Mouse (Mus musculus) adrenal gland, adult (tissue): Measurements from ENCODE around the gene Plppr3.

Experiments used
- DNase-seq, 2 experiments: peaks; one replicate each; pipeline ENCODE4 v3.0.0; 2022 to 2023; ENCODE audit warnings: low spot score in 1 of 2; ENCODE audit not compliant: inconsistent age in 2 of 2

Gene Plppr3

GRCm38 (mm10) chr10:79906712-79907111, 32.3 kb upstream of the Plppr3 start:
- DNase-seq, result no peak

GRCm38 (mm10) chr10:79900951-79901410, 26.5 kb upstream of the Plppr3 start:
- DNase-seq, result no peak

- no peak for DNase-seq
Measured at GRCm38 (mm10) chr10:79897316-79898245, 23.1 kb upstream of the Plppr3 start.

- no peak for DNase-seq
Measured at GRCm38 (mm10) chr10:79896814-79897213, 22.4 kb upstream of the Plppr3 start.

GRCm38 (mm10) chr10:79896306-79896705, 21.9 kb upstream of the Plppr3 start:
- DNase-seq, result no peak

- DNase-seq, result peak; percentile 78 to 93
Measured at GRCm38 (mm10) chr10:79892451-79893118, 18.2 kb upstream of the Plppr3 start.

- DNase-seq, result no peak
Measured at GRCm38 (mm10) chr10:79890670-79891069, 16.2 kb upstream of the Plppr3 start, which contains the start of gene Cfd. Gene Cfd (plus strand): TSS chr10:79890853.

- peak in 1 of 2 experiments; percentile 90 for DNase-seq
Measured at GRCm38 (mm10) chr10:79889386-79889785, 15.0 kb upstream of the Plppr3 start.

- DNase-seq, result no peak
Measured at GRCm38 (mm10) chr10:79886611-79887010, 12.2 kb upstream of the Plppr3 start.

- no peak for DNase-seq
Measured at GRCm38 (mm10) chr10:79886054-79886453, 11.6 kb upstream of the Plppr3 start, which contains the start of gene Elane. Gene Elane (plus strand): TSS chr10:79886247.

GRCm38 (mm10) chr10:79884938-79885337, 10.5 kb upstream of the Plppr3 start:
- peak; percentile 45 to 77 for DNase-seq

GRCm38 (mm10) chr10:79884446-79884845, 10.0 kb upstream of the Plppr3 start:
- DNase-seq, result peak; percentile 67 to 89

- peak; percentile 79 to 94 for DNase-seq
Measured at GRCm38 (mm10) chr10:79883297-79884084, 9.1 kb upstream of the Plppr3 start.

GRCm38 (mm10) chr10:79881981-79882380, 7.5 kb upstream of the Plppr3 start:
- DNase-seq, result peak in 1 of 2 experiments; percentile 63

- DNase-seq, result no peak
Measured at GRCm38 (mm10) chr10:79880721-79881120, 6.3 kb upstream of the Plppr3 start.

GRCm38 (mm10) chr10:79879527-79879926, 5.1 kb upstream of the Plppr3 start:
- DNase-seq, result no peak

- DNase-seq, result peak; percentile 50 to 74
Measured at GRCm38 (mm10) chr10:79877757-79878156, 3.3 kb upstream of the Plppr3 start.

- DNase-seq, result no peak
Measured at GRCm38 (mm10) chr10:79877174-79877573, 2.7 kb upstream of the Plppr3 start.

GRCm38 (mm10) chr10:79873715-79874289, 632 bp downstream of the Plppr3 start:
- no peak for DNase-seq

- no peak for DNase-seq
Measured at GRCm38 (mm10) chr10:79873313-79873712, 1.1 kb downstream of the Plppr3 start.

GRCm38 (mm10) chr10:79872862-79873261, 1.6 kb downstream of the Plppr3 start:
- no peak for DNase-seq
